Mouse (Mus musculus): Measurements from ENCODE around the gene Ccl25.

DNA sequence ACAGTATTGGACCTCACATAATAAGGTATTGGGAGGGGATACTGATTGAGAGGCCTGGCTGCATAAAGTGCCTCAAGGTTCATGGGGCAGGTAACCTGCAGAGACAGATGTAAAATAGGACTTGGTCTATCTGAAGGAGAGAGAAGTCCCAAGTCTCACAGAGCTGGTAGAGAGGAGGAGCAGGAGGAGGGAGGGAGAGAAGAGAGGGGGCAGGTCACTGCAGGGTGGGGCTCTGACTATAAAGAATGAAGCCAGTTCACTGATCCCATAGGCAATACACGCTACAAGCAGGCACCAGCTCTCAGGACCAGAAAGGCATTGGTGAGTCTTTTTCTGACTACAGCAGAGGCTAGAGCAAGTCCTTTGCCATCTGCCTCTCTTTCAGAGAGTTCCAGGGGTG is 24.3 kb downstream of the Ccl25 start:
- TF ChIP-seq CTCF (IDR thresholded peaks at IDR 0.05; ENCODE audit: borderline replicate concordance, extremely low read depth, insufficient read depth, insufficient read length) (no peak), POLR2A (IDR thresholded peaks at IDR 0.05; ENCODE audit: borderline replicate concordance, extremely low read depth, insufficient read depth, insufficient read length, poor library complexity, severe bottlenecking) (no peak)

Data from brain, embryonic 14.5 days (tissue).